Mouse (Mus musculus): ENCODE data around the gene Ehbp1l1. TPM values are rescaled to one million over a fixed set of nuclear protein-coding genes. Genes with fewer than 3 reads are reported as not detected.
A peak's percentile ranks its signal among the peaks of the same experiment; 100 is the strongest.

Gene Ehbp1l1
- polyA plus RNA-seq (2017; shearing (Covaris generic)), result 10 to 100 TPM; 14.4 to 20.7 TPM

DNA sequence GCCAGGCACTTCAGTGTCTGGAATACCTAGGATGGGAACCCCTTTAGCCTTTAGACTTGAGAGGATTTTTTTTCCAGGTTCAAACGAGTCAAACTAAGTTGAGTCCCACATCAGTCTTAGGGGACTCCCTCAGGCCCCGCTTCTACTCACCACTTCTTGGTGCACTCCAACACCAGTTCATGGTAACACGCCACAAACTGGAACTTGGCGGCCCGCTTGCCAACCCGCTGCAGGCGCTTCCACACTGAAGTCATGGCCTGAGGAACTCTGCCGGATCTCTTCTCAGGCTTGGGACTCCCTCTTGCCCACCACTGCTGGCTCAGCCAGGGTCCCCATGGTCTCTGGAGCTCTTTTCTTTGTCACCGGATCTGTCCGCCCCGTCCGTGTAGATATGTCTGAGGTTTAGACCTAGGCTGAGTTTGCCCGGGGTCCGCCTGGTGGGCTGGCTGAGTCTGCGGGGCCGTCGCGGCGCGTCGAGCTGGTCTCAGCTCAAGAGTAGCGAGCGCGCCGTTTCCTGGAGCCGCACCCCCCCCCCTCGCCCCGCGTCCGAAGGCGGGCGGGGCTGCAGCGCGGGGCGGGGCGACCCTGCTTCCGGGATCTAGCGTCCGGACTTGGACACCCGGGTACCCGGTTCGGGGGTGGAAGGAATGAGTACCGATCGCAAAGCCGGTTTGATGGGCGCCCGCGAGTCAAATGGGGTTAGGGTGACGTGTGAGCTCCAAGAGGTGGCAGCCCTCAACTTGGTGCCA lies at the start of gene Ehbp1l1:
Ehbp1l1 (minus strand) TSS at position 551 of the 749 bp plus-strand sequence.
- ATAC-seq, result peak; percentile 28

- peak; percentile 94 for ATAC-seq
These were observed 45.1 kb upstream of the Ehbp1l1 start, which contains the start of gene Scyl1 for GRCm38 (mm10) chr19:5770925-5771860. Gene Scyl1 (minus strand): TSS chr19:5771419.

DNA sequence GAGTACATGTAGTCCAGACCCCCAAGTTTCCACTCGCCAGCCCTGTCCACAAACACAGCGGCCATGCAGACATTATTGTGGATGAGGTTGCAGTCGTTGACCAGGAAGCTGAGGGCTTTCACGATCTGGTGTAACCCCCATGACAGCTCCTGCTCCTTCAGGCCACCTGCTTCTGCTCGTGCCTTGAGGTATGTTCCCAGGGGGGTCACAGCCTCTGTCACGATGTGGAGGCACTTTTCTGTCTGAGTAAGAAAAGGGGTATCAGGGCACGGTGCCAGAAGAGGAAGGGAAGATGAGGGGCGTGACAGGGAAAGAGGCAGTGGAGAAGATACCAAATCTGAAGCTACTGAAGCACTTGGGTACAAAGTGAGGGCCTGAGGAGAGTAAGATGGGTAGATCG lies 44.2 kb upstream of the Ehbp1l1 start:
- no peak for ATAC-seq

DNA sequence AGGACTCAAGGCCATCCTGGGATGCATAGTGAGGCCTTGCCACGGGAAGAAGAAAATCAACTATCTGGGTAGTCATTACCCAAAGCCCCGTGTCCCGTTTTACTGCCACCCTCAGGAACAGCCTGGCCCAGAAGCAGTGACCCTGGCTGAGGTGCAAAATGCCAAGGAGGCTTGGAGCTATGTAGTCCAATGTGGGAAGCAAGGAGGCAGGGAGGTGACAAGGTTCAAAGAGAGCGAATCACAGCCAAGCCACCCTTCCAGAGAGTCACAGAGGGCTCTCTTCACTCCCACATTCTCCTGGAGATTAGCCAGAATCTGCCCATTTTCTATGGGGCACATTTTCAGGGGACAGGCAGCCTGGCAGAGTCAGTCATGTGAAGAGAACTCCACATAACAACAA lies 41.2 kb upstream of the Ehbp1l1 start:
- no peak for ATAC-seq

GRCm38 (mm10) chr19:5763163-5763562 lies 37.0 kb upstream of the Ehbp1l1 start:
- ATAC-seq, result no peak

DNA sequence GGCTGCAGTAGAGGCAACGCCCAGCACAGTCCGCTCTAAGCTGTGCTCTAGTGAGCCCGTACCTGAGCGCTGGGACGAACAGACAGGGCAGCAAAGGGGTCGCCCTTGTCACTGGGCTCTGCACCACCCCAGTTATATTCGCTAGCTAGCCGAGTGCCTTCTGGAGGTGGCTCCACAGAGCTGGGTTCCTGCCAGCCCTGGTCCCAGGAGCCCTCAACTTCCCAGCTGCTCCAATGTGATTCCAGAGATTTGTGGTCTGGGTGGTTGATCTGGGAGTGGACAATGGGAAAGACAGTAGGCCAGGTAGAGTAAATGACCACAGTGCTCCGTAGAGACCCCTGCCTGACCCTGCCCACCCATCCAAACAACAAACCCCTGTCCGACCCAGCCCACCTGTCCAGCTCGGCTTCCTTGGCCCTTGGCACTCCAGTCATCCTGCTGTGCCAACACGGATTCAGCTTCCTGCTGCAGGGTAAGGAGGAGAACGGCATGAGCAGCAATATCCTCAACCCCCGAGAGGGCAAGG lies 32.8 kb upstream of the Ehbp1l1 start:
- ATAC-seq, result no peak

DNA sequence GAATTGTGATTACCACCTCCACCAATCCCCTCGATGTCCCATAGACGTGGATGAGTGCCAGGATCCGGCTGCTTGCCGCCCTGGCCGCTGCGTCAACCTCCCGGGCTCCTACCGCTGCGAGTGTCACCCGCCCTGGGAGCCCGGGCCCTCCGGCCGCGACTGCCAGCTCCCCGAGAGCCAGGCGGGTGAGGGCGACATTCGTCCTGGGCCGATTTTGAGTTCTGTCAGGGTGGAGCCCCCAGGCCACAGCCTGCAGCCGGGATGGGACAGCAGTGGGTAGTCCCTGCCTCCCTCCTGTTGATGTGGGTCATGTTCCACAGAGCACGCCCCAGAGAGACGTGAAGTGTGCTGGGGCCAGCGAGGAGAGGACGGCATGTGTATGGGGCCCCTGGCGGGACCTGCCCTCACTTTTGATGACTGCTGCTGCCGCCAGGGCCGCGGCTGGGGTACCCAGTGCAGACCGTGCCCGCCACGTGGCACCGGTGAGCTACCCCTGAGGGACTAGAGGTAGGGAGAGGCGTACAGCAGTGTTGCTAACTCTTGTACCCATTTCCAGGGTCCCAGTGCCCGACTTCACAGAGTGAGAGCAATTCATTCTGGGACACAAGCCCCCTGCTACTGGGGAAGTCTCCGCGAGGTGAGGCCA lies 31.0 kb upstream of the Ehbp1l1 start:
- no peak for ATAC-seq

- ATAC-seq, result no peak
These were observed 30.3 kb upstream of the Ehbp1l1 start for GRCm38 (mm10) chr19:5756321-5756985.

- ATAC-seq, result no peak
These were observed 25.6 kb upstream of the Ehbp1l1 start for GRCm38 (mm10) chr19:5751742-5752141.

DNA sequence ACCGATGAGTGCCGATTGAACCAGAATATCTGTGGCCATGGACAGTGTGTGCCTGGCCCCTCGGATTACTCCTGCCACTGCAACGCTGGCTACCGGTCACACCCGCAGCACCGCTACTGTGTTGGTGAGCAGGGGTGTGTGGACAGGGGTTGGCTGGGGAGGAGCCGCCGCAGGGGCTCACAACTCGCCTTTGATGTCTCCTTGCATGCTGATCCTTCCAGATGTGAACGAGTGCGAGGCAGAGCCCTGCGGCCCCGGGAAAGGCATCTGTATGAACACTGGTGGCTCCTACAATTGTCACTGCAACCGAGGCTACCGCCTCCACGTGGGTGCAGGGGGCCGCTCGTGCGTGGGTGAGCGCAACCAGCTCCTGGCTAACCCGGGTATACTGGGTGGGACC lies 24.8 kb upstream of the Ehbp1l1 start:
- no peak for ATAC-seq

DNA sequence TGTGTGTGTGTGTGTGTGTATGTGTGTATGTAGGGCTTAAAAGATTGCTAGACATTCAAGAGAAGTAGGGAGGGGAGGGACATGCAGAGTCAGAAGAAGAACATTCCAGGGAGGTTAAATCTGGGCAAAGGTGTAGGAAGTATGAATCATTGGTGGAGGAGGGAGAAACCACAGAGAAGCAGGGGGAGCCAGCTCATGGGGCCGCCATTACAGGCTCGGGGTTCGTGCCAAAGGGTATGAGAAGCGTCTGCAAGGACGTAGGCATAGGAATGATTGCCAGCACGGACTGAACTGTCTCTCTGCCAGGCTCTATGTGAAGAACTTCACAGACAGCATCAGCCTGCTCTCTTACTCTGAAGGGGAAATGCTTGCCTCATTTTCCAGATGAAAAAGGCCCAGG lies 23.4 kb upstream of the Ehbp1l1 start:
- no peak for ATAC-seq

GRCm38 (mm10) chr19:5746907-5747363 lies 20.8 kb upstream of the Ehbp1l1 start:
- ATAC-seq, result no peak

- no peak for ATAC-seq
These were observed 19.9 kb upstream of the Ehbp1l1 start for GRCm38 (mm10) chr19:5745756-5746710.

GRCm38 (mm10) chr19:5743576-5743975 lies 17.5 kb upstream of the Ehbp1l1 start:
- ATAC-seq, result no peak

- ATAC-seq, result no peak
These were observed 16.1 kb upstream of the Ehbp1l1 start for GRCm38 (mm10) chr19:5742241-5742641.

- no peak for ATAC-seq
These were observed 15.6 kb upstream of the Ehbp1l1 start for GRCm38 (mm10) chr19:5741641-5742240.

GRCm38 (mm10) chr19:5740320-5741317 lies 14.5 kb upstream of the Ehbp1l1 start, which contains the start of gene Ltbp3:
Gene Ltbp3 (plus strand): TSS chr19:5740904.
- ATAC-seq, result no peak

GRCm38 (mm10) chr19:5739446-5739845 lies 13.3 kb upstream of the Ehbp1l1 start:
- no peak for ATAC-seq

GRCm38 (mm10) chr19:5734325-5734724 lies 8.2 kb upstream of the Ehbp1l1 start:
- ATAC-seq, result no peak

Data from CD4-positive, CD25-positive, alpha-beta regulatory T cell, adult 4 months (primary cell).